Mouse (Mus musculus): Measurements from ENCODE around the gene Trmt11. TPM values are rescaled to one million over a fixed set of nuclear protein-coding genes. Genes with fewer than 3 reads are reported as not detected.
A peak's percentile ranks its signal among the peaks of the same experiment; 100 is the strongest.
"Not testable (repeated sequence)": the region's sequence is repeated elsewhere in the genome, so short reads cannot be mapped to it uniquely, and the experiment has no call there.

Trmt11 gene
- polyA plus RNA-seq, 1 experiment from 2014 or later = 14.8 TPM

GRCm38 (mm10) chr10:30549974-30550373, 50.6 kb downstream of the Trmt11 start:
- Histone ChIP-seq H3K9me3 (ENCODE audit: low read length) (no peaks in the 10 kb centered on the region), H3K4me1 (ENCODE audit: insufficient read depth, low read depth, low read length) (no peaks in the 10 kb centered on the region), H3K36me3 (ENCODE audit: insufficient read depth, low read length) (0 out of 2 replicates have a peak, but pooled peaks cover 8% of the 10 kb centered on the region), H3K4me3 (ENCODE audit: low read depth, low read length) (no peak overlapping the region), H3K9ac (replicated peaks; ENCODE audit: low read depth) (no peak overlapping the region), H3K27ac (ENCODE audit: low read length) (no peak overlapping the region), H3K27me3 (replicated peaks; ENCODE audit: insufficient read depth, low read length) (no peaks in the 10 kb centered on the region), H3K4me2 (replicated peaks; ENCODE audit: low read depth, low read length) (no peak overlapping the region)
- WGBS = 76% methylated on average over 3 of the region's 3 CpGs
- TF ChIP-seq EP300 (IDR thresholded peaks at IDR 0.05) (no peak), CTCF (IDR thresholded peaks at IDR 0.05) (no peak)
- ATAC-seq = no peak
- DNase-seq (ENCODE audit: low spot score) = no peak

GRCm38 (mm10) chr10:30538538-30538815, 62.1 kb downstream of the Trmt11 start:
- no peaks in the 10 kb centered on the region for H3K36me3 ChIP-seq (ENCODE audit: insufficient read depth, low read length)
- peak; percentile 25 for ATAC-seq

GRCm38 (mm10) chr10:30537734-30538537, 62.6 kb downstream of the Trmt11 start:
- H3K9ac ChIP-seq (replicated peaks; ENCODE audit: low read depth) = no peak overlapping the region
- 58% methylated on average over 10 of the region's 10 CpGs for WGBS
- no peaks in the 10 kb centered on the region for H3K36me3 ChIP-seq (ENCODE audit: insufficient read depth, low read length)
- no peak for TF ChIP-seq EP300 (IDR thresholded peaks at IDR 0.05)
- peak; percentile 73 for TF ChIP-seq CTCF (IDR thresholded peaks at IDR 0.05)
- H3K9me3 ChIP-seq (ENCODE audit: low read length) = no peaks in the 10 kb centered on the region
- H3K4me1 ChIP-seq (ENCODE audit: insufficient read depth, low read depth, low read length) = no peaks in the 10 kb centered on the region
- no peak overlapping the region for H3K4me2 ChIP-seq (replicated peaks; ENCODE audit: low read depth, low read length)
- H3K27ac ChIP-seq (ENCODE audit: low read length) = no peak overlapping the region
- H3K4me3 ChIP-seq (ENCODE audit: low read depth, low read length) = no peak overlapping the region
- ATAC-seq = peak; percentile 66
- no peaks in the 10 kb centered on the region for H3K27me3 ChIP-seq (replicated peaks; ENCODE audit: insufficient read depth, low read length)
- peak; percentile 70 for DNase-seq (ENCODE audit: low spot score)

More at GRCm38 (mm10) chr10:30538538-30538815, 62.1 kb downstream of the Trmt11 start:
- H3K4me3 ChIP-seq (ENCODE audit: low read depth, low read length) = no peak overlapping the region
- no peak overlapping the region for H3K9ac ChIP-seq (replicated peaks; ENCODE audit: low read depth)
- H3K27ac ChIP-seq (ENCODE audit: low read length) = no peak overlapping the region
- no peaks in the 10 kb centered on the region for H3K27me3 ChIP-seq (replicated peaks; ENCODE audit: insufficient read depth, low read length)
- DNase-seq (ENCODE audit: low spot score) = peak; percentile 14
- no peak overlapping the region for H3K4me2 ChIP-seq (replicated peaks; ENCODE audit: low read depth, low read length)
- H3K9me3 ChIP-seq (ENCODE audit: low read length) = no peaks in the 10 kb centered on the region
- 53% methylated on average over 5 of the region's 5 CpGs for WGBS
- no peaks in the 10 kb centered on the region for H3K4me1 ChIP-seq (ENCODE audit: insufficient read depth, low read depth, low read length)
- TF ChIP-seq EP300 (IDR thresholded peaks at IDR 0.05) = no peak
- no peak for TF ChIP-seq CTCF (IDR thresholded peaks at IDR 0.05)

- H3K36me3 ChIP-seq (ENCODE audit: insufficient read depth, low read length); ATAC-seq; H3K9me3 ChIP-seq (ENCODE audit: low read length): not testable (repeated sequence)
These were observed 64.6 kb downstream of the Trmt11 start for GRCm38 (mm10) chr10:30535930-30536329.

GRCm38 (mm10) chr10:30527122-30527521, 73.4 kb downstream of the Trmt11 start:
- H3K4me1 ChIP-seq (ENCODE audit: insufficient read depth, low read depth, low read length) = no peaks in the 10 kb centered on the region
- DNase-seq (ENCODE audit: low spot score) (no peak), ATAC-seq (no peak)
- WGBS = 67% methylated on average over 1 of the region's 1 CpGs
- H3K27ac ChIP-seq (ENCODE audit: low read length) = no peak overlapping the region
- H3K4me3 ChIP-seq (ENCODE audit: low read depth, low read length) = no peak overlapping the region
- H3K36me3 ChIP-seq (ENCODE audit: insufficient read depth, low read length) = no peaks in the 10 kb centered on the region
- TF ChIP-seq EP300 (IDR thresholded peaks at IDR 0.05) = no peak
- no peak for TF ChIP-seq CTCF (IDR thresholded peaks at IDR 0.05)
- no peaks in the 10 kb centered on the region for H3K27me3 ChIP-seq (replicated peaks; ENCODE audit: insufficient read depth, low read length)
- H3K9ac ChIP-seq (replicated peaks; ENCODE audit: low read depth) = no peak overlapping the region
- no peak overlapping the region for H3K4me2 ChIP-seq (replicated peaks; ENCODE audit: low read depth, low read length)
- H3K9me3 ChIP-seq (ENCODE audit: low read length) = no peaks in the 10 kb centered on the region

More at GRCm38 (mm10) chr10:30535930-30536329, 64.6 kb downstream of the Trmt11 start:
- not testable (repeated sequence) for H3K27ac ChIP-seq (ENCODE audit: low read length); H3K4me1 ChIP-seq (ENCODE audit: insufficient read depth, low read depth, low read length); H3K27me3 ChIP-seq (replicated peaks; ENCODE audit: insufficient read depth, low read length); DNase-seq (ENCODE audit: low spot score); H3K9ac ChIP-seq (replicated peaks; ENCODE audit: low read depth); H3K4me3 ChIP-seq (ENCODE audit: low read depth, low read length); H3K4me2 ChIP-seq (replicated peaks; ENCODE audit: low read depth, low read length)
- 95% methylated on average over 7 of the region's 7 CpGs for WGBS

- H3K9me3 ChIP-seq (ENCODE audit: low read length) = no peaks in the 10 kb centered on the region
- H3K9ac ChIP-seq (replicated peaks; ENCODE audit: low read depth) = no peak overlapping the region
- H3K36me3 ChIP-seq (ENCODE audit: insufficient read depth, low read length) = no peaks in the 10 kb centered on the region
- H3K4me1 ChIP-seq (ENCODE audit: insufficient read depth, low read depth, low read length) = no peaks in the 10 kb centered on the region
- no peak overlapping the region for H3K27ac ChIP-seq (ENCODE audit: low read length)
- no peaks in the 10 kb centered on the region for H3K27me3 ChIP-seq (replicated peaks; ENCODE audit: insufficient read depth, low read length)
- no peak overlapping the region for H3K4me3 ChIP-seq (ENCODE audit: low read depth, low read length)
- ATAC-seq (peak; percentile 80), DNase-seq (ENCODE audit: low spot score) (peak; percentile 72)
- TF ChIP-seq EP300 (IDR thresholded peaks at IDR 0.05) (peak; percentile 42; the same call in 1 of the 2 replicates), CTCF (IDR thresholded peaks at IDR 0.05) (no peak)
- no peak overlapping the region for H3K4me2 ChIP-seq (replicated peaks; ENCODE audit: low read depth, low read length)
These were observed 78.8 kb downstream of the Trmt11 start for GRCm38 (mm10) chr10:30521727-30522126.
